Mouse (Mus musculus): ENCODE measurements around the gene Gm45213.

- no peak for TF ChIP-seq POLR2A (IDR thresholded peaks at IDR 0.05; ENCODE audit: extremely low read depth, insufficient read depth, low read length)
- TF ChIP-seq CTCF (IDR thresholded peaks at IDR 0.05; ENCODE audit: extremely low read depth, insufficient read depth, low read length), result no peak
Measured at GRCm38 (mm10) chr7:66046921-66047918, 3.8 kb downstream of the Gm45213 start.
